Mouse (Mus musculus): ENCODE measurements around the gene Borcs5.

Gene Borcs5

DNA sequence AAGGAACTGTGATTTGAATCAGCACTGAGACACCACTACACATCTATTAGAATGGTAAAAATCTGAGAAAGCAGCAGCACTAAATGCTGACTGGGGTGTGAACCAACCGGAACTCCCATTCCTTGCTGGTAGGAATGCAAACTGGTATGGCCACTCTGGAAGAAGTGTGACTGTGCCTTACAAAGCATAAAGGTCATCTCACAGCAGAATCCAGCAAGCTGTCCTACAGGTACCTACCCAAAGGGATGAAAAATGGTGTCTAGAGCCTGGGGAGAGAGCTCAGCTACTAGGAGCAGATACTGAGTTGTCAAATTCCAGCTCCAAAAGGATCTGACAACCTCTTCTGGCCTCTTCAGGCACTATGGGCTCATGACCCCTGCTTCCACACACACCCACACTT is 12.7 kb upstream of the Borcs5 start:
- no peak for DNase-seq (ENCODE audit: low spot score in 2 of 2)

DNA sequence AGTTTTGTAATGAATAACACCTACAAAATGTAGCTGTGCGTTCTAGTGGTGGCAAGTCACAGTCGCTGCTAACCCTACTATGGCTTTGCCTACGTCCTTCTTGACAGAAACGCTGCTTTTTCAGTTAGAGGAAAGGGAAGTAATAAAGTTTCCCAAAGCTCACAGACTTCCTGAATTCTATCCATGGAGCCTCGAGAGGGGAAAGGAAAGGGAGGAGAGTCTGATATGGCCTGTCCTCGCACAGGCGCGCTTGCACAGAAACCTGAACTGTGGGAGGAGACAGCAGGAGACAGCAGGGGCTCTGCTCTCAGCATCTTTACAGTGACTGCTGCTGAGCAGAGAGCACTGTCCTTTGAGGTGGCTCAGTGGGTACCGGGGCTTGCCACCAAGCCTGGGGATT is 8.9 kb upstream of the Borcs5 start:
- no peak for DNase-seq (ENCODE audit: low spot score in 2 of 2)

- peak in 1 of 2 experiments; percentile 24 for DNase-seq (ENCODE audit: low spot score in 2 of 2)
These were observed 7.2 kb upstream of the Borcs5 start, which contains the start of gene Mansc1 for GRCm38 (mm10) chr6:134631947-134632687. TSS of gene Mansc1 (minus strand) at chr6:134632488.

- DNase-seq (ENCODE audit: low spot score in 2 of 2): no peak
These were observed 6.6 kb upstream of the Borcs5 start for GRCm38 (mm10) chr6:134632756-134633155.

DNA sequence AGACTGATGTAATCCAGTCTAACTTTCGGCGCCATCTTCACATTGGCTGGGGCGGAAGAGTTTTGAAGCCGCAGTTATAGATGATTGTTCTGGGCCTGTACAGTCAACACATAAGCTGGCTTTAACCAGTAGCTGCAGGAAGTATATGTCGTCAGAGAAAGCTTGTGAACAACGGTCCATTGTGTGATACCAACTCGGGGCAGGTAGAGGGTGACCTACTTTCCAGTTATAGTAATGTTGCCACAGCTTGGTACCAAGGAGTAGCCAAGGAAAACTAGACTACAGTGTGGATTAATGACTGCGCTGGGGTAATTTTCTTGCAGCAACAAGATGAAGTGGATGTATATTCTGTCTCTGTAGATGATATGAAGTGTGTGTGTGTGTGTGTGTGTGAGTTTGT is 5.8 kb upstream of the Borcs5 start:
- DNase-seq (ENCODE audit: low spot score in 2 of 2): no peak

- DNase-seq (ENCODE audit: low spot score in 2 of 2): no peak
These were observed 2.8 kb upstream of the Borcs5 start for GRCm38 (mm10) chr6:134636476-134636875.

DNA sequence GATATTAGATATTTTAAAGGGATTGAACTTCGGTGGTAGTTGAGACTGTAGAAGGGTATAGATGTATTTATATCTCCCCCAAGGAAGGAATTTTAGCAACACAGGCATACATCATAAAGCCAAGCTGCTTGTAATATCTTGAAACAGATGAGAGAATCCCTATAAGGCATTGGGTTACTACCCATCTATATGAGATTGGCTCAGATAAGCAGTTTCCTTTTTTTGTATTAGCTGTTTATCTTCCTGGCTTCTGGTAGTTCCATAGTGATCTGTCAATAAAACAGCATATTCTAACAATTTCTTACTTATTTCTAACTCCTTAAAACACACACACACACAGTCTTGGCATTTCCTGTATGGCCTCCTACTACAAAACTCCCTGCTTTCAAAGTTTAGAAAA is 590 bp downstream of the Borcs5 start:
- no peak for DNase-seq (ENCODE audit: low spot score in 2 of 2)

DNA sequence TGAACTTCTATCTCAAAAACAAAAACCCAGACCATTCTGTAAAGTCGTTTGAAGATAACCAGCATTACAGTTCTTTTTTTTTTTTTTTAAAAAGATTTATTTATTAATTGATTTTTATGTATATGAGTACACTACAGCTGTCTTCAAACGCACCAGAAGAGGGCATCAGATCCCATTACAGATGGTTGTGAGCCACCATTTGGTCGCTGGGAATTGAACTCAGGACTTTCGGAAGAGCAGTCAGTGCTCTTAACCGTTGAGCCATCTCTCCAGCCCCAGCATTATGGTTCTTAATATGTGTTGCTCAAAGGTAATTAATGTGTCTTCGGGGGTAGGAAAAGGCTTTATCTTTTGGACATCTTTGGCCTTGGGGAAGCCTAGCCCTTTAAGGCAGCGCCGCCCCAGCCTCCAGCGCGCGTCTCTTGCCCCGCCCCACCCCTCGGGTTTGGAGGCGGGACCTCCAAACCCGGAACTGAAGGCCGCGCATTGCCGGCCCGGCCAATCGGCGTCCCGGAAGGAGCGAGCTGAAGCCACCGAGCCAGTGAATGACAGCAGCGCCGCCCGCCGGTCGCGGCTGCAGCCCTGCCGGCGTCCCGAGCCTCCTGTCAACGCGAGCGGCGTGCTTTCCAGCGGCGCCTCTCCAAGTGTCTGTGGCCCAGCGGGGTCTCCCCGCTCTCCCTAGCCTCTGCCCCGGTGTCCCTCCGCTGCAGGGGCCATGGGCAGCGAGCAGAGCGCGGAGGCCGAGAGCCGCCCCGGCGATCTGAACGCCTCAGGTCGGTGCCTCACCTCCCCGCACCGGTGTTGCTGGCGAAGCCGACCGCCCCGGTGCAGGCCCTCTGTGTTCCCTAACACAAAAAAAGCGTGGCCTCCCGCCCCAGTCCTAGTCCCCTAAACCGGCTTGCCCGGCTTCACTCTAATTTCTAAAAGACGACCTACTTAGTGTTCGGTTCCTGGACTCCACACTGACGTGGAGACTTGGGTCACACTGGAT is 1.5 kb downstream of the Borcs5 start:
- DNase-seq (ENCODE audit: low spot score in 2 of 2): peak; percentile 88 to 93

- DNase-seq (ENCODE audit: low spot score in 2 of 2): no peak
These were observed 2.6 kb downstream of the Borcs5 start for GRCm38 (mm10) chr6:134641738-134642446.

GRCm38 (mm10) chr6:134643296-134643695 is 4.0 kb downstream of the Borcs5 start:
- no peak for DNase-seq (ENCODE audit: low spot score in 2 of 2)

GRCm38 (mm10) chr6:134646835-134647234 is 7.5 kb downstream of the Borcs5 start:
- DNase-seq (ENCODE audit: low spot score in 2 of 2): no peak

DNA sequence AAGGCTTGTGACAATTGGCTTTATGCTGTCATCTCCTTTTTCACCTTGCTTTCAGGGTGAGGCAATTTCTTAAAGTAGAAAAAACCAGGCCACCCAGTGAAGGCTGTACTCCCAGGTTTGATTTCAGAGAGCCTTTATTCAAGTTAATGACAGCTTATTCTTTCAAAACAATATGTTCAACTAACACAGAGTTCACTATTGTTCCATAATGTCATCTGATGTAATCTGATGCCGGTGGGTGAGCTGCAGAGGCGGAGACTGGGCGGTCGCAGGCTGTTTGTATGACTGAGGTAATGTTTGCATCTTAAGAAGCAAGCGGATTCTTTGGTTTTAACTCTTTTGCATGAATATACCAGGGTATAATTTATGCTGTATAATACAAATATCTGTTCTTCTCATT is 8.3 kb downstream of the Borcs5 start:
- DNase-seq (ENCODE audit: low spot score in 2 of 2): no peak

DNA sequence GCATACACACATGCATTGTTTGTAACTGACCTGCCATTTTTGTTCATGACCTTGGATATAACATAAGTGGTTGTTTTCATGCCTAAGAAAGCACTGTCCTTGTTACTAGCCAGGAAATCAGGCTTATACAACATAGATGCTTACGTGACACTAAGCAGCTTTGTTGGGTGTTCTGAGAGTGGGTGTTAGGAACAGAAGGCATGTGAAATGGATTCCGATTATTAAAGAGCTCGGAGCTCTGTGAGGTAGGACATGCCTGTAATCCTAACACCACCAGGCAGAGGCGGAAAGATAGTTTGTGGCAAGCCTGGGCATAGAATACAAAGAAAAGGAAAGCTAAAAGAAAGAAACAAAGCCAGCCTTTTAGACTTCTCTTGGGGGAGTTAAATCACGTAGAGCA is 9.0 kb downstream of the Borcs5 start:
- DNase-seq (ENCODE audit: low spot score in 2 of 2): no peak

DNA sequence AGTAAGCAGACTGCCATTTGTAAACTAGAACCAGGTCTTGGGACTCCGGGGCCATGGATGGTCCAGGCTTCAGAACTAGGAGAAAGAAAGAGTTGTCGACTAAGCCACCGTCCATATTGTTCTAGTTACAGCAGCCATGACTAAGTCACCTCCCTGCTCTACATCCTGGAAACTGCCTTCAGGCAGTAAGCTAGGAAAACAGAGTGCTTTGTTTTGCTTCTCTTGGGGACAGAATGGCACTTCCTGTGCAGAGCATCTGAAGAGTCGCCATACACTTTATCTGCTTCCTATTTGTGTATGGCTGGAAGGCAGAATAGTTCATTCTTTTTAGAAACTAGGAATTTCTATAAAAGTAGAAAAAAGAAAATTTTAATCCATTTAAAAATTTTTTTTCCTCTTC is 17.2 kb downstream of the Borcs5 start:
- DNase-seq (ENCODE audit: low spot score in 2 of 2): no peak

DNA sequence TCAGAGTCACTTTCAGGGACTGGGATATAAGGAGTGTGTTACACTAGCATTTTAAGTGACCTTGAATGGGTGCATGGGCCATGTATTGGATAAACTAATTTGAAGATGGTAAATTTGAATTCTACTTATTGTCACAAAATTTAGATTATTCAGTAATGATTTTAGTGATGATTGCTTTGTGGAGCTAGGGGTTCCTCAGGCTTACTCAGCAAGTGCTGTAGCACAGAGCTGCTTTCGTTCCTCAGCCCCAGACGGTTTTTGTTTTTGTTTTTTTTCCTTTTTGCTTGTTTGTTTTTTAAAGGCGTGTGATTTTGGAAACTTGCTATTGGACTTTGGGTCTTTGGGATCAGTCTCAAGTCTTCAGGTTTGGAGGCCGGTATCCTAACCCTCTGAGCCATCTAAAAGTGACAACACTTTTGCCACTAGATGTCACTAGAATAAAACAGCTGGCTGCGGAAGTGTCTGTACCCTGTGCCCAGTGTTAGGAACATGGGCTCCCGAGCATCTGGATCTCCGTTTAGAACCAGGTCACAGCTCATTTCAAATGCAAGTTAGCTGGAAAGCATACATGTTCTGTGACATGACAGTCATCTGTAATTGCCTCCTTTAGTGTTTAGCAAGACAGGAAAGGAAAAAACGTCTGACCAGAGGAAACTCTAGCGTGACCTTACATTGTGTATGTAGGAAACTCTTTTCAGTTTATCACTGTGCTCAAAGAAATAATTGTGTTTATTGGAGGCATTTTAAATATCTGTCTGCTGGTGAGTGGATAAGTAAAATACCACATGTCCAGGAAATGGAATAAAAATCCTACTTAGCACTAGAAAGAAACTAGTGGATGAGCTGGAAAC is 20.0 kb downstream of the Borcs5 start:
- DNase-seq (ENCODE audit: low spot score in 2 of 2): no peak

GRCm38 (mm10) chr6:134660714-134661406 is 21.6 kb downstream of the Borcs5 start:
- DNase-seq (ENCODE audit: low spot score in 2 of 2): no peak

- no peak for DNase-seq (ENCODE audit: low spot score in 2 of 2)
These were observed 25.3 kb downstream of the Borcs5 start for GRCm38 (mm10) chr6:134664573-134664972.

- no peak for DNase-seq (ENCODE audit: low spot score in 2 of 2)
These were observed 26.5 kb downstream of the Borcs5 start for GRCm38 (mm10) chr6:134665817-134666216.

GRCm38 (mm10) chr6:134668519-134668918 is 29.2 kb downstream of the Borcs5 start:
- no peak for DNase-seq (ENCODE audit: low spot score in 2 of 2)

GRCm38 (mm10) chr6:134669179-134669865 is 30.0 kb downstream of the Borcs5 start:
- no peak for DNase-seq (ENCODE audit: low spot score in 2 of 2)

All from frontal cortex, postnatal 10 days (tissue).